Mouse (Mus musculus) CD4-positive helper T cell, adult 2 months (primary cell): Measurements from ENCODE around the gene Suv39h2.
A peak's percentile ranks its signal among the peaks of the same experiment; 100 is the strongest.

Source experiments
- DNase-seq: peaks from one replicate; pipeline ENCODE4 v3.0.0-alpha.2; 2012; ENCODE audit warnings: low read depth, missing footprints, low spot score

Suv39h2 gene

GRCm38 (mm10) chr2:3423841-3424578 is 50.8 kb downstream of the Suv39h2 start, which contains the start of gene Dclre1c:
Dclre1c (plus strand) TSS chr2:3424131.
- peak; percentile 95 for DNase-seq

- DNase-seq = no peak
Observed at GRCm38 (mm10) chr2:3422548-3422947, 52.3 kb downstream of the Suv39h2 start, which contains the start of gene Meig1. Meig1 (minus strand) TSS chr2:3422648.

- no peak for DNase-seq
Observed at GRCm38 (mm10) chr2:3420157-3420556, 54.7 kb downstream of the Suv39h2 start.

- peak; percentile 95 for DNase-seq
Observed at GRCm38 (mm10) chr2:3418883-3419431, 55.9 kb downstream of the Suv39h2 start.

- no peak for DNase-seq
Observed at GRCm38 (mm10) chr2:3415676-3416075, 59.2 kb downstream of the Suv39h2 start.

GRCm38 (mm10) chr2:3414241-3414640 is 60.6 kb downstream of the Suv39h2 start:
- peak; percentile 48 for DNase-seq

GRCm38 (mm10) chr2:3407756-3408155 is 67.1 kb downstream of the Suv39h2 start:
- no peak for DNase-seq

- no peak for DNase-seq
Observed at GRCm38 (mm10) chr2:3405981-3406380, 68.8 kb downstream of the Suv39h2 start.
